Mouse (Mus musculus) gonadal fat pad, adult 2 months (tissue): ENCODE measurements around the gene Glyat. TPM values are rescaled to one million over a fixed set of nuclear protein-coding genes. Genes with fewer than 3 reads are reported as not detected.

ENCODE experiments used
- DNase-seq: peaks from one replicate; pipeline ENCODE4 v3.0.0-alpha.2; 2012; ENCODE audit warnings: low read depth
- polyA plus RNA-seq: library from polyadenylated mRNA; depleted of rRNA; stranded (reverse); fragments of >200 nt; gene quantifications from 2 replicates; pipeline ENCODE4 v1.2.3, GENCODE M21; 2012; rRNA removed

Glyat gene
- polyA plus RNA-seq, 1 experiment, result 0.07 TPM

DNA sequence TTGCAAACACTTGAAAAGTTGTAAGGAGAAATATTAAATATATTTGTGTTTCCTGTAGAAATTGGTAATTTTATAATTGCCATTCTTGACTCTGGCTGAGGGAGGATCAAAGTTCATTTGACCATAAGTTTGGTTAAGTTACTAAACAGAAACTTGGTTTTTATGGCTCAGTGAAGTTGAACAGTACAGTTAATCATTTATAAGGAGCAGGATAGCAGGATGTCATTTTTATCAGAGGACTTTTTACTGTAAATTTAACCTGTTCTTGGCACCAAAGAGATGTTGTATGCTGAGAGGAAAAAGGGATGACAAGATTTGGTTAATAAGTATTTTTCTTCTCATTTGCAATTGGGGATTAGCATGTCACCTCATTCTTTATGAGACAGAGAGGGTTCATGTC is 51.5 kb downstream of the Glyat start:
- DNase-seq, result no peak

DNA sequence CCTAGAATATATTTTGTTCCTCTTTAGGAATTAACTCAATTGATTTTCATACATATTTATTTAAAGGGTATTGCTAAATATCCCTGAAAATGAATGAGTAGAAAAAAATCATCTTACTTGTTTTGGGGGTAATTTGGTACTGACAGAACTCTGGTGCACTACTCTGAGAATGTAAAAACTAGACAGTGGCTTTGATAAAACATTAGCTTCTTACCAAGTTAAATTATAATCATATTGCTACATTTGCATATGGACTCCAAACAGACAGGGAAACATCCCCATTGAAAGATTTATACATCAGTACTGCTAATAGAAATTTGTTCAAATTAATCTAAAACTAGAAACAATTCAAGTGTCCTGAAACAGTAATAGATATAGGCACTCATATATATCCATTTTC is 52.1 kb downstream of the Glyat start:
- no peak for DNase-seq

DNA sequence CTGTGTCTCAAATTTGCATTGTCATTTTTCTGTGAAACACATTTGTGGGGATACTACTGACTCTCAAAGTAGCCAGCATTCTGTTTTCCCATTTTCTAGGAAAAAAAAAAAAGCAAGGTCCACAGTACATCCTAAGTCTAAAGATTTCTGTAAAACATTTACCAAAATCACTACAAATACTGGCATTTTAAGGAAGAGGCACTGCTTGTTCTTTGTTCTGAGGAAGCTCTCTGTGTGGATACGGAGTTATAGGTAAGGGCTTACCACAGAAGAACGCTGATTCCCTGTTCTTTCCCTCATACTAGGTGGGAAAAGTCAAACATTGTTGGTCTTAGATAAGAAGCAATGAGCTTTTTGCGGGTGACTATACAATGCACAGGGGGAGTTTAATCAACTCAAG is 62.5 kb downstream of the Glyat start, which contains the start of gene Keg1:
Gene Keg1, plus strand, starts transcription at position 197 of the 400 bp plus-strand sequence.
- DNase-seq, result no peak

DNA sequence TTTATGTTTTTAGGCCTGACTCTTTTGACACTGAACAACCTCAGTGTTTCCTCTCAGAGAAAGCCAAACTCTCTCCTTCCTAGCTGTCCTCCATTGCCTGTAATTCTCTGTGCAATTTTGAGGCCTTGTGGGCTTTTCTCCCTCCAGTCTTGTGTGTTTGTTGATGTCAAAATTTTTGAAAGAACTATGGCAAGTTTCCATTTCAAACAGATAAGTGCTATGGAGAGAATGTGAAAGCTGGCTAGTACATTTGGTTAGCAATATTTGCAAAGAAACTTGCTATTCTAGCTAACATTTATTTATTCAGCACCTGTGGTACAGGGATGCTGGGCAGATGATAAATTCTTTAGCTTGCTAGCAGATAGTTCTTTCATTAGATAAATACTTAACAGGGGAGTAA is 63.1 kb downstream of the Glyat start:
- no peak for DNase-seq

Other genes starting within 250 kb of the Glyat start
- not detected in 2 replicates for gene Olfr1440, start 246.0 kb upstream of the Glyat start, polyA plus RNA-seq
- not detected in 2 replicates for gene Olfr1441, start 215.9 kb upstream of the Glyat start, polyA plus RNA-seq
- not detected in 2 replicates for gene Pfpl, start 205.4 kb upstream of the Glyat start, polyA plus RNA-seq
- 8.0 and 10.0 TPM in 2 replicates for gene Mpeg1, start 172.5 kb upstream of the Glyat start, polyA plus RNA-seq
- gene Dtx4, start 131.9 kb upstream of the Glyat start, polyA plus RNA-seq, result 33.0 and 34.9 TPM in 2 replicates
- gene Fam111a, start 87.6 kb upstream of the Glyat start, polyA plus RNA-seq, result 1.5 and 1.7 TPM in 2 replicates
- 0.08 and 0.19 TPM in 2 replicates for gene Gm4952, start 33.3 kb upstream of the Glyat start, polyA plus RNA-seq
- 0.09 TPM in 1 of 2 replicates, not detected in the other for gene Olfr1442, start 37.1 kb downstream of the Glyat start, polyA plus RNA-seq
- gene Olfr1443, start 44.8 kb downstream of the Glyat start, polyA plus RNA-seq, result not detected in 2 replicates
- 0.72 and 1.3 TPM in 2 replicates for gene Keg1, start 62.5 kb downstream of the Glyat start, polyA plus RNA-seq
- 0.57 and 1.2 TPM in 2 replicates for gene Cntf, start 132.3 kb downstream of the Glyat start, polyA plus RNA-seq
- gene Zfp91, start 162.8 kb downstream of the Glyat start, polyA plus RNA-seq, result 21.8 and 24.6 TPM in 2 replicates
- gene Lpxn, start 162.9 kb downstream of the Glyat start, polyA plus RNA-seq, result 6.1 and 8.2 TPM in 2 replicates
- gene Gm5244, start 213.4 kb downstream of the Glyat start, polyA plus RNA-seq, result not detected in 2 replicates
- gene Olfr1444, start 224.0 kb downstream of the Glyat start, polyA plus RNA-seq, result not detected in 2 replicates